Mouse (Mus musculus) lung, adult 2 months (tissue): ENCODE results near the gene Aida.

Experiments
- CTCF ChIP-seq: fragments of 200-500 bp; IDR thresholded peaks from 2 replicates; pipeline ENCODE4 v1.5.1; 2011; ENCODE audit warnings: mild to moderate bottlenecking, low read length, control low read depth; ENCODE audit not compliant: insufficient read depth
- POLR2A ChIP-seq: fragments of 200-500 bp; IDR thresholded peaks from 2 replicates; pipeline ENCODE4 v1.6.1; 2011; ENCODE audit warnings: low read depth, mild to moderate bottlenecking, control low read depth, low read length, borderline replicate concordance; ENCODE audit errors: extremely low read depth

DNA sequence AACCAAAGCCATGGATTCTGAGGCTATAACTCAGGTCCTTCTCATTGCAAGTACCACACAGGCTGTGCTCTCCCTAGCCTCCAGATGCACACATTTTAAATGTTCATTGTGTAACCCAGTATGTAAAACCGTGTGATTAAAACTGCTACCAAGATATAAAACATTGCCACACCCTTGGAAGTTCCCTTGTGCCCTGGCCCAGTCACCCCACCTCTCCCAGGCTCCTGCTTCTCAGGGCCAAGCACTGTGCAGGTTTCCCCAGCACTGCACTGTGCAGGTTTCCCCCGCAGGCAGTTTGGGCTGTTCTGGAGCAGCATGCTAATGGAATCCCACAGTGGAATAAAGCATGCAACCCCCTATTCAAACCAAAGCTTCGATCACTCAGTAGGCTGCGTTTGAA, 45.8 kb upstream of the Aida start:
- TF ChIP-seq POLR2A (no peak), CTCF (no peak)
